Mouse (Mus musculus): ENCODE measurements around the gene Gm12216.

Gm12216 gene

DNA sequence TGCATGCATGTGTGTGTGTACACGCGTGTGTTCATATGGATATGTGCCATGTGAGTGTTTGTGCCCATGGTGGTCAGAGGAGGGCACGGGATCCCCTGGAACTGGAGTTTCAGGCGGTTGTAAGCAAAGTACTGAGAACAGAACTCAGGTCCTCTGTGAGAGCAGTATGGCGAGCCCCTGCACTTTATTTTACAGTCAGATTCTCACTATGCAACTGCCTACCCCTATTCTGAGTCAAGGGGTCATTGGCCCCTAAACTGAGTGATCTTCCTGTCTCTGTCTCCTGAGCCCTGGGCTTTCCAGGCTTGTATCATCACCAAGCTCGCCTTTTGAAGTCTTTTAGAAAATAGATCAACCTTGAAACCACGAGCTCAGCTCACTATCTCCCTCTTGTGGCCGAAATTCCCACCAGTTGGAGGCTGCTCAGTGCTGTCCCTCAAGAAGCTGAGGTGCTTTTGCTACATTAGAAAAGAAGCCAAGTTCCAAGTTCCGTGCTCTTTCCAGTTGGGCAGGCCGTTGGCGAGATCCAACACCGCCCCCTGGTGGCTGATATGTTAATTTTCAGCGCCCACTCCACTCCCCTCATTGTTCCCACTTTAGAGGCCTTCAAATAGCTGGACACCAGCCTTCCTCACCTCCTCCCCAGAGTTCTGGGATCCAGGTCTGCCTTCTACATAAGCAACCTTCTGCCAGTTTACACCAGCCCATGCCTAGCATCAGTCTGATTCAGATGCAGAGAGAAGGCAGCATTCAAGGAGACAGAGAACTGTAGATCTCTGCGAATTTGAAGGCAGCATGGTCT is 122.1 kb downstream of the Gm12216 start:
- peak; percentile 72 for DNase-seq

DNA sequence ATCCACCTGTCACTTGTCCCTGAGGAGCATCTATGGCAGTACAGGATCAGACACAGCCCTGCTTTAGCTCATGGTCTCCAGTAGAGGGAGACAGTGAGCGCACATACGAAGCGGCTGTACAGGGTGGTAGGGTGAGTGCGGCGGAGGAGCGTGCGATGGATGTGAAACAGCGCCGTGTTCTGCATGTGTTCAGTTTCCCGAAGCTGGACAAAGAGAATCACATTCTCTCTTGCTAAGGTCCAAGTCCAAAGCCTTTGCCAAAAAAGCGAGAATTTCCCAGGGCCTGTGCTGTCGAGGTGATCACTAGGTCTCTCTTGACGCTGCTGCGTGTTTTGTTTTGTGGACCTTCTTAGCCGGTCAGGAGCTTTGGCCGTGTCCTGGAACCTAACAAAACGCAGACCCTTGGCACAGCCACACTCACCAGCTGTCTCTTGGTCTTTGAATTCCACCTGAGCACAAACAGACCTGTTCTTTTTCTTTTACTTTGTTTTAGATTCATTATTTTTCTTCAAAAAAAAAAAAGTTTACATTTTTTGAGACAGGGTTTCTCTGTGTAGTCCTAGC is 123.3 kb downstream of the Gm12216 start:
- peak; percentile 55 for DNase-seq

DNA sequence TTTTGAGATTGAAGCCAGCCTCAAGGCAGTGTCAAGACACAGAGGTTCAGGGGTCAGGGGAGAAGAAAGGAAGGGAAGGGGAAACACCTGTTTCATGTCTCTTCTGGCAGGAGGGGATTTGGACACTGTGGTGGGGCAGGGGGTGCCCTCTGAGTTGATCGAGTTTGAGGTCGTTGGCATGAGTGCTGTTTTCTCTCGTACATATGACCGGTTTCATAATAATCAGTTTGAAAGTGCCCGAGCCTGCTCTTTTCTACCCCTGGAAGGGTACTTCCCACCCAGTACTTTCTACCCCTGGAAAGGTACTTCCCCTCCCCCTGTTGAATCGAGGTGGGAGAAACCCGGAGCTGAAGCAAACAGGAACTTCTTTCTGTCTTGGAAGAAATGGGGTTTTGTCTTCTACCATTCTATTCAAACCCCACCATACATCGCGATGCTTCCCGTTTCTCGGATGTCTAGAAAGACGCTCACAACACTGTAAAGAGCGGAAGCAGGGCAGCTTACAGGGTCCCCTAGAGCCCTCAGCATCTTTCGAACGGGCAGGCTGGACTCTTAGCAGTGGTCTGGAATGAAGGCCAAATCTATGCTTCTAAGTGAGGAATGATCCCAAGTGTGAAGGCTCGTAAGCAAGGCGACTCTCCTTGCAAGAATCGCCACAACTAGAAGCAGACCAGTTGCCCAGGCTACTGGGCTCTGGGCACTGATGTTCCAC is 123.9 kb downstream of the Gm12216 start:
- no peak for DNase-seq

DNA sequence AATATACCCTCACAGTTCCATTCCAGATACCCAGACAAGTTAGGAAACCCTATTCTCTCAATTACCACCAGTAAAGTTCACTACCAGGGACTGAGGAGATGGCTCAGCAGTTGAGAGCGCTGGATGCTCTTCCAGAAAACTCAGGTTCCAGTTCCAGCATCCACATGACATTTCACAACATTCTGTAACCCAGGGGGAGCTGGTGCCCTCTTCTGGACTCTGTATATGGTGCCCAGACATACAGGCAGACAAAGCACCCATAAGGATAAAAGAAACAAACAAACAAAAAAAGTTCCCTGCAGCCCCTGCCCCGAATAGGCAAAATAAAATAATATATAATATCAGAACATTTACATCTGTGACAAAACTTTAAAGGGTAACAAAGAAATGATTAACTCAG is 124.6 kb downstream of the Gm12216 start:
- no peak for DNase-seq

DNA sequence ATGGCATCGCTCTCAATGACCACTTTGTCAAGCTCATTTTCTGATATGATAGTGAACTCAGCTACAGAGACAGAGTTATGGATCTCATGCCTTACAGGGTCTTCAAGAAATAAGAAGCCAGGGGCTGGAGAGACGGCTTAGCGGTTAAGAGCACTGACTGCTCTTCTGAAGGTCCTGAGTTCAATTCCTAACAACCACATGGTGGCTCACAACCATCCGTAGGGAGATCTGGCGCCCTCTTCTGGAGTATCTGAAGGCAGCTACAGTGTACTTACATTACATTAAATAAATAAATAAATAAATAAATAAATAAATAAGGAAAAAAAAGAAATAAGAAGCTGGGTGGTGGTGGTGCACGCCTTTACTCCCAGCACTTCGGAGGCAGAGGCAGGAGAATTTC is 125.2 kb downstream of the Gm12216 start:
- DNase-seq: no peak

All from right cerebral cortex, postnatal 14 days (tissue).